Mouse (Mus musculus) sigmoid colon, adult 10 weeks (tissue): ENCODE measurements around the gene Egfem1. TPM values are rescaled to one million over a fixed set of nuclear protein-coding genes. Genes with fewer than 3 reads are reported as not detected.

ENCODE experiments used
- polyA plus RNA-seq: library from polyadenylated mRNA; stranded (reverse); fragments of 350-450 nt; fragmentation: Illumina TruSeq; extraction: RNeasy Lipid Tissue Mini Kit (QIAGEN cat#74804); gene quantifications from one replicate; pipeline ENCODE4 v1.2.3, GENCODE M21; 2014; ENCODE audit warnings: low read depth, low replicate concordance

Egfem1 gene
- not detected for polyA plus RNA-seq

DNA sequence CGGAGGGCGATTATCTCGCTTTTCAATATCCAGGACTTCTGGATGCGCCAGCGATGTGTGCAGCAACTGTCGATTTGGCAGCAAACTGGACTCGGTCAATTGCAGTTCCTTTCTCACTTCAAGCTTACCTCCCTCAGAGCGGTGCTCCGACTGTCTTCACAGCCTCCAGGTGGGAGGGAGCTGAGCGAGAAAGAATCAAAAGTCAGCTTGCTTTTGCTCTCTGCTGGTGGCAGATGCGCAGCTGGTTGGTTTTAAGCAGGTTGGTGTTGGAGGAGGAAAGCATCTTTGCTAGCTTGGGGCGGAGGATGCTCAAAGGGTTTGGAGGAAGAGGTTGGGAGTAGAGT is at the start of gene Egfem1:
TSS of gene Egfem1 (plus strand) at position 72 of the 344 bp plus-strand sequence.

Other genes starting within 250 kb of the Egfem1 start
- 0.54 TPM for gene Gm1527, start 189.4 kb upstream of the Egfem1 start, polyA plus RNA-seq